In genomic region chr1:161736848-161737247, GRCm38 (mm10) we compare ENCODE assay signal across 9 mouse cellular contexts. TPM values are rescaled to one million over a fixed set of nuclear protein-coding genes. Genes with fewer than 3 reads are reported as not detected.
DNase-seq lines count a peak whose midpoint lies in the region; ATAC-seq lines count a peak whose summit lies in the region.
"Had no signal": no experiment of that assay in that cellular context is flagged by ENCODE, and none has a peak within 500 bp of the region (broad histone marks: within the 10 kb centered on the region; RNA-seq: fewer than 3 reads in every experiment).

No protein-coding gene starts in this region.

- intact Hi-C loops in left cerebral cortex, postnatal 14 days (cut with DNase I): loop anchor here (5.0 kb wide), 1 partner anchor 335 kb away; no protein-coding TSS in a partner anchor
- intact Hi-C loops in left cerebral cortex, postnatal 4 days (cut with DNase I): no loop called here

- peak; percentile 11 for DNase-seq in cerebellum, adult 8-10 months
- no peak for DNase-seq in cerebellum, adult 11 months
- DNase-seq in left cerebral cortex, postnatal 14 days (ENCODE audit: low spot score in 2 of 2): peak; percentile 34 to 35
- no peak for DNase-seq in left cerebral cortex, postnatal 4 days
- DNase-seq in naive thymus-derived CD4-positive, alpha-beta T cell, adult 2 months (ENCODE audit: low read depth): peak; percentile 78
- no peak for DNase-seq in kidney, adult 11 months
- no peak for DNase-seq in adrenal gland, postnatal 36 days
- DNase-seq: liver, embryonic 13.5 days had no signal

- ATAC-seq in erythroblast, adult 5-6 weeks (replicated peaks; ENCODE audit: low FRiP score, poor library complexity, severe bottlenecking): peak; percentile 72

RNA-seq across cellular contexts. Expression of gene Fasl, which starts 51.4 kb away (rescaled TPM):
- not detected for total RNA-seq in left cerebral cortex, postnatal 14 days (2021)
- total RNA-seq in left cerebral cortex, postnatal 4 days (2021): 1 to 10 TPM in 1 of 2 experiments, under 1 TPM in 1; 0.44 to 1.3 TPM
- total RNA-seq in erythroblast, adult 5-6 weeks (2015; ENCODE audit: low replicate concordance): not detected in 2 replicates
- total RNA-seq in erythroblast, adult 5-6 weeks (2017; ENCODE audit: low replicate concordance): 0.68 TPM in 1 of 2 replicates, not detected in the other
- under 1 TPM in 1 of 2 experiments, not detected in 1; 0.17 TPM for total RNA-seq in adrenal gland, postnatal 36 days (2021)

Comparison
In these comparisons a context has a peak if more than half of its experiments do, and no peak if none do; other contexts are left out.
1. DNase-seq: peak in cerebellum, adult 8-10 months (single experiment), left cerebral cortex, postnatal 14 days (2 of 2) and naive thymus-derived CD4-positive, alpha-beta T cell, adult 2 months (single experiment); none in cerebellum, adult 11 months (single experiment), left cerebral cortex, postnatal 4 days (single experiment), kidney, adult 11 months (single experiment) and adrenal gland, postnatal 36 days (0 of 2).